Mouse (Mus musculus): ENCODE data around the gene Trappc6b. TPM values are rescaled to one million over a fixed set of nuclear protein-coding genes. Genes with fewer than 3 reads are reported as not detected.
A peak's percentile ranks its signal among the peaks of the same experiment; 100 is the strongest.

Trappc6b gene
- polyA plus RNA-seq, 1 experiment: 56.7 TPM

- 13% methylated on average over 2 of the region's 2 CpGs for WGBS
- TF ChIP-seq CTCF (IDR thresholded peaks at IDR 0.05; ENCODE audit: extremely low read depth, insufficient read length, insufficient replicate concordance, low read depth, low read length) (no peak), POLR2A (IDR thresholded peaks at IDR 0.05; ENCODE audit: low read depth, low read length) (no peak)
- Histone ChIP-seq H3K27ac (ENCODE audit: insufficient read depth, low read depth, low read length) (peak overlapping the region; percentile 70; the same call in 1 of the 2 replicates), H3K4me1 (ENCODE audit: control insufficient read depth, insufficient read depth, insufficient read length, low read length) (peaks cover 3% of the 10 kb centered on the region; the same call in 1 of the 2 replicates), H3K36me3 (ENCODE audit: control insufficient read depth, insufficient read depth, low read length) (no peaks in the 10 kb centered on the region), H3K27me3 (ENCODE audit: control insufficient read depth, insufficient read depth, low read length) (no peaks in the 10 kb centered on the region), H3K4me3 (ENCODE audit: low read depth, low read length) (no peak overlapping the region)
These were observed 32.3 kb upstream of the Trappc6b start for GRCm38 (mm10) chr12:59093543-59093942.

- no peaks in the 10 kb centered on the region for H3K27me3 ChIP-seq (ENCODE audit: control insufficient read depth, insufficient read depth, low read length)
- H3K27ac ChIP-seq (ENCODE audit: insufficient read depth, low read depth, low read length): no peak overlapping the region
- WGBS: 92% methylated on average over 5 of the region's 5 CpGs
- H3K4me1 ChIP-seq (ENCODE audit: control insufficient read depth, insufficient read depth, insufficient read length, low read length): peaks cover 2% of the 10 kb centered on the region; the same call in 1 of the 2 replicates
- no peak for TF ChIP-seq POLR2A (IDR thresholded peaks at IDR 0.05; ENCODE audit: low read depth, low read length)
- TF ChIP-seq CTCF (IDR thresholded peaks at IDR 0.05; ENCODE audit: extremely low read depth, insufficient read length, insufficient replicate concordance, low read depth, low read length): no peak
- no peak overlapping the region for H3K4me3 ChIP-seq (ENCODE audit: low read depth, low read length)
- no peaks in the 10 kb centered on the region for H3K36me3 ChIP-seq (ENCODE audit: control insufficient read depth, insufficient read depth, low read length)
These were observed 24.9 kb upstream of the Trappc6b start for GRCm38 (mm10) chr12:59086171-59086570.

GRCm38 (mm10) chr12:59084446-59084845, 23.2 kb upstream of the Trappc6b start:
- Histone ChIP-seq H3K27ac (ENCODE audit: insufficient read depth, low read depth, low read length) (no peak overlapping the region), H3K4me1 (ENCODE audit: control insufficient read depth, insufficient read depth, insufficient read length, low read length) (peaks cover 2% of the 10 kb centered on the region; the same call in 1 of the 2 replicates), H3K4me3 (ENCODE audit: low read depth, low read length) (no peak overlapping the region), H3K27me3 (ENCODE audit: control insufficient read depth, insufficient read depth, low read length) (no peaks in the 10 kb centered on the region), H3K36me3 (ENCODE audit: control insufficient read depth, insufficient read depth, low read length) (no peaks in the 10 kb centered on the region)
- TF ChIP-seq POLR2A (IDR thresholded peaks at IDR 0.05; ENCODE audit: low read depth, low read length) (no peak), CTCF (IDR thresholded peaks at IDR 0.05; ENCODE audit: extremely low read depth, insufficient read length, insufficient replicate concordance, low read depth, low read length) (no peak)
- WGBS: 67% methylated on average over 5 of the region's 5 CpGs

- no peak overlapping the region for H3K4me3 ChIP-seq (ENCODE audit: low read depth, low read length)
- H3K27ac ChIP-seq (ENCODE audit: insufficient read depth, low read depth, low read length): no peak overlapping the region
- peaks cover 5% of the 10 kb centered on the region; the same call in 1 of the 2 replicates for H3K4me1 ChIP-seq (ENCODE audit: control insufficient read depth, insufficient read depth, insufficient read length, low read length)
- H3K27me3 ChIP-seq (ENCODE audit: control insufficient read depth, insufficient read depth, low read length): no peaks in the 10 kb centered on the region
- WGBS: 90% methylated on average over 4 of the region's 4 CpGs
- no peak for TF ChIP-seq POLR2A (IDR thresholded peaks at IDR 0.05; ENCODE audit: low read depth, low read length)
- TF ChIP-seq CTCF (IDR thresholded peaks at IDR 0.05; ENCODE audit: extremely low read depth, insufficient read length, insufficient replicate concordance, low read depth, low read length): no peak
- no peaks in the 10 kb centered on the region for H3K36me3 ChIP-seq (ENCODE audit: control insufficient read depth, insufficient read depth, low read length)
These were observed 19.2 kb upstream of the Trappc6b start for GRCm38 (mm10) chr12:59080461-59080860.

GRCm38 (mm10) chr12:59077883-59078282, 16.6 kb upstream of the Trappc6b start:
- TF ChIP-seq CTCF (IDR thresholded peaks at IDR 0.05; ENCODE audit: extremely low read depth, insufficient read length, insufficient replicate concordance, low read depth, low read length): no peak
- TF ChIP-seq POLR2A (IDR thresholded peaks at IDR 0.05; ENCODE audit: low read depth, low read length): no peak
- Histone ChIP-seq H3K36me3 (ENCODE audit: control insufficient read depth, insufficient read depth, low read length) (peaks cover 7% of the 10 kb centered on the region), H3K4me3 (ENCODE audit: low read depth, low read length) (no peak overlapping the region), H3K4me1 (ENCODE audit: control insufficient read depth, insufficient read depth, insufficient read length, low read length) (peaks cover 5% of the 10 kb centered on the region; the same call in 1 of the 2 replicates), H3K27me3 (ENCODE audit: control insufficient read depth, insufficient read depth, low read length) (no peaks in the 10 kb centered on the region), H3K27ac (ENCODE audit: insufficient read depth, low read depth, low read length) (peak overlapping the region; percentile 91)
- WGBS: 35% methylated on average over 3 of the region's 3 CpGs

- peak overlapping the region; percentile 61 for H3K27ac ChIP-seq (ENCODE audit: insufficient read depth, low read depth, low read length)
- peaks cover 15% of the 10 kb centered on the region for H3K36me3 ChIP-seq (ENCODE audit: control insufficient read depth, insufficient read depth, low read length)
- peaks cover 3% of the 10 kb centered on the region; the same call in 1 of the 2 replicates for H3K4me1 ChIP-seq (ENCODE audit: control insufficient read depth, insufficient read depth, insufficient read length, low read length)
- no peak overlapping the region for H3K4me3 ChIP-seq (ENCODE audit: low read depth, low read length)
- no peaks in the 10 kb centered on the region for H3K27me3 ChIP-seq (ENCODE audit: control insufficient read depth, insufficient read depth, low read length)
- TF ChIP-seq POLR2A (IDR thresholded peaks at IDR 0.05; ENCODE audit: low read depth, low read length) (no peak), CTCF (IDR thresholded peaks at IDR 0.05; ENCODE audit: extremely low read depth, insufficient read length, insufficient replicate concordance, low read depth, low read length) (no peak)
- 66% methylated on average over 3 of the region's 3 CpGs for WGBS
These were observed 15.7 kb upstream of the Trappc6b start for GRCm38 (mm10) chr12:59076996-59077395.

GRCm38 (mm10) chr12:59074052-59074451, 12.8 kb upstream of the Trappc6b start:
- WGBS: 82% methylated on average over 3 of the region's 3 CpGs
- no peak overlapping the region for H3K4me3 ChIP-seq (ENCODE audit: low read depth, low read length)
- H3K27ac ChIP-seq (ENCODE audit: insufficient read depth, low read depth, low read length): no peak overlapping the region
- peaks cover 3% of the 10 kb centered on the region; the same call in 1 of the 2 replicates for H3K4me1 ChIP-seq (ENCODE audit: control insufficient read depth, insufficient read depth, insufficient read length, low read length)
- peaks cover 37% of the 10 kb centered on the region for H3K36me3 ChIP-seq (ENCODE audit: control insufficient read depth, insufficient read depth, low read length)
- TF ChIP-seq CTCF (IDR thresholded peaks at IDR 0.05; ENCODE audit: extremely low read depth, insufficient read length, insufficient replicate concordance, low read depth, low read length): no peak
- TF ChIP-seq POLR2A (IDR thresholded peaks at IDR 0.05; ENCODE audit: low read depth, low read length): no peak
- no peaks in the 10 kb centered on the region for H3K27me3 ChIP-seq (ENCODE audit: control insufficient read depth, insufficient read depth, low read length)

Data from small intestine, adult 2 months (tissue).